Mouse (Mus musculus): ENCODE measurements around the gene Smug1. TPM values are rescaled to one million over a fixed set of nuclear protein-coding genes. Genes with fewer than 3 reads are reported as not detected.
A peak's percentile ranks its signal among the peaks of the same experiment; 100 is the strongest.

Gene Smug1
- polyA plus RNA-seq, 1 experiment from 2014 or later = 18.2 TPM

DNA sequence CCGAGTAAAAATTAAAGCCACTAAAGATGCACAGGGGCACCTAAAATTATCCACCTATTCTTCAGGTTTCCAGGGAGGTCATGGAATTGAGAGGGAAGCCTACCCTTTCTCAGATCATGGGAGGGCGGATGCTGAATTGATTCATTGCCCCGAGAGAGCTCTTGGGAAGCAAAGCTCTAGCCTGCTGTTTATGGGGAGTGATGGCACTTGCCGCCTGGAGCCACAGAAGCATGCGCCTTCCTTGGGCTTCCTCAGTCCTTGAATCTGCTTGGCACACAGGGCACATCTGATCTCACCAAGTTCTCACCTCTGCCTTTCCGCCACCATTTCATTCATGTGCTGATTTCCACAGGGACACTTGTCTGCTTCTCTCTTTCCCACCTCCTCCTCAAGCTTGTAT lies 20.9 kb upstream of the Smug1 start:
- ATAC-seq = no peak
- H3K4me2 ChIP-seq (replicated peaks) = no peak overlapping the region
- H3K9me3 ChIP-seq = no peaks in the 10 kb centered on the region
- WGBS = 84% methylated on average over 6 of the region's 6 CpGs
- peaks cover 15% of the 10 kb centered on the region for H3K27me3 ChIP-seq (replicated peaks)
- H3K4me3 ChIP-seq (replicated peaks) = no peak overlapping the region
- peaks cover 5% of the 10 kb centered on the region; the same call in 1 of the 2 replicates for H3K36me3 ChIP-seq
- H3K4me1 ChIP-seq (replicated peaks) = peaks cover 12% of the 10 kb centered on the region
- H3K9ac ChIP-seq = no peak overlapping the region
- no peak overlapping the region for H3K27ac ChIP-seq

GRCm38 (mm10) chr15:103185462-103186198 lies 18.7 kb upstream of the Smug1 start:
- no peak for ATAC-seq
- H3K9me3 ChIP-seq = no peaks in the 10 kb centered on the region
- H3K4me1 ChIP-seq (replicated peaks) = peaks cover 17% of the 10 kb centered on the region
- no peak overlapping the region for H3K27ac ChIP-seq
- H3K27me3 ChIP-seq (replicated peaks) = peaks cover 28% of the 10 kb centered on the region
- H3K9ac ChIP-seq = no peak overlapping the region
- no peak overlapping the region for H3K4me3 ChIP-seq (replicated peaks)
- H3K36me3 ChIP-seq = no peaks in the 10 kb centered on the region
- no peak overlapping the region for H3K4me2 ChIP-seq (replicated peaks)
- WGBS = 46% methylated on average over 19 of the region's 19 CpGs

GRCm38 (mm10) chr15:103183651-103184610 lies 17.0 kb upstream of the Smug1 start:
- Histone ChIP-seq H3K27me3 (replicated peaks) (peaks cover 43% of the 10 kb centered on the region), H3K27ac (no peak overlapping the region), H3K9ac (peak overlapping the region; percentile 20; the same call in 1 of the 2 replicates), H3K36me3 (no peaks in the 10 kb centered on the region), H3K4me2 (replicated peaks) (peak overlapping the region; percentile 82), H3K4me1 (replicated peaks) (peaks cover 20% of the 10 kb centered on the region), H3K4me3 (replicated peaks) (0 out of 2 replicates have a peak overlapping the region, but pooled peaks have one; percentile 12), H3K9me3 (no peaks in the 10 kb centered on the region)
- whole genome bisulfite sequencing = 15% methylated on average over 25 of the region's 25 CpGs
- ATAC-seq = 0 out of 2 replicates have a peak, but pooled peaks have one; percentile 4

DNA sequence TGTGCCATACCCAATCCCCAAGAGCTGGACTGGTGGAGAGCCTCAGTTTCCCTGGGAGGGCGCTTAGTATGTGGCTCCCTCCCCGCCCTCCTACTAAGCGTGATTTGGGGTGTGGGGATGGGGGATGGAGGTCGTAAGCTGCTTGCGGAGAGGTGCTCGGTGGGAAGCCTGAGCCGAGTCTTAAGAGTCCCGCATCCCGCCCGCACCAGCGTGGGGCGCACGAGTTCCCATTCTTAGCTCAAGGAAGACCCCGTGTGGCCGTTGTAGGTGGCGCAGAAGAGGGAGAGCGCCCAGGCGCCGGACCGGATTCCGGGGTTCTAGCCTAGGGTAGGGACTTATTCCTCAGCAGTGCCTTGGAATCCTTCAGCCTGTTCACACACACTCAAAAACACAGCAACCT lies 16.2 kb upstream of the Smug1 start:
- Histone ChIP-seq H3K9ac (no peak overlapping the region), H3K36me3 (no peaks in the 10 kb centered on the region)

GRCm38 (mm10) chr15:103182166-103182790 lies 15.4 kb upstream of the Smug1 start:
- H3K36me3 ChIP-seq = no peaks in the 10 kb centered on the region
- H3K4me1 ChIP-seq (replicated peaks) = peaks cover 27% of the 10 kb centered on the region
- WGBS = 1% methylated on average over 44 of the region's 48 CpGs
- no peaks in the 10 kb centered on the region for H3K9me3 ChIP-seq
- H3K4me2 ChIP-seq (replicated peaks) = peak overlapping the region; percentile 82
- H3K4me3 ChIP-seq (replicated peaks) = peak overlapping the region; percentile 35
- peak; percentile 69 for ATAC-seq
- H3K27ac ChIP-seq = no peak overlapping the region
- H3K27me3 ChIP-seq (replicated peaks) = peaks cover 52% of the 10 kb centered on the region
- H3K9ac ChIP-seq = no peak overlapping the region

More for the DNA sequence above, 16.2 kb upstream of the Smug1 start:
- Histone ChIP-seq H3K4me2 (replicated peaks) (peak overlapping the region; percentile 82), H3K27me3 (replicated peaks) (peaks cover 46% of the 10 kb centered on the region), H3K4me1 (replicated peaks) (peaks cover 20% of the 10 kb centered on the region), H3K27ac (no peak overlapping the region), H3K4me3 (replicated peaks) (peak overlapping the region; percentile 35), H3K9me3 (no peaks in the 10 kb centered on the region)
- ATAC-seq = peak; percentile 44; the same call in 1 of the 2 replicates
- WGBS = 1% methylated on average over 21 of the region's 21 CpGs

DNA sequence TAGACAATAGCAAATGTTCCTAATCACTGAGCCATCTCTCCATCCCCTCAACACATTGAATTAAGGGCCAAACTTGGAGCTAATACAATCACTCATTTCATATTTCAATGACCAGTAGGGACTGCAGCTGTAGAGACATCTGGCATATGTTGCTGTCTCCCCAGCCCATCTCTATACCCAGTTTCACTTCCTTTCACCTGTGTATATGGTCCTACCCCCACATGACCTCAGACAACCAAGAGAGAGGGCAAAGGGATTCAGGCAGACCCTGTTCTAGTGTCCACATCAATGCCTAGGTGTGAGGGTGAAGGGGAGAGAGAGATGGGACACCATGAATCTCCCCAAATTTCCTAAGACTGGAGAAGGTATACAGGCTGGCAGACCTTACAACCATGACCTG lies 13.5 kb upstream of the Smug1 start:
- Histone ChIP-seq H3K27ac (no peak overlapping the region), H3K4me3 (replicated peaks) (no peak overlapping the region), H3K4me1 (replicated peaks) (peaks cover 32% of the 10 kb centered on the region), H3K9ac (no peak overlapping the region), H3K9me3 (no peaks in the 10 kb centered on the region), H3K36me3 (no peaks in the 10 kb centered on the region), H3K27me3 (replicated peaks) (peaks cover 67% of the 10 kb centered on the region), H3K4me2 (replicated peaks) (no peak overlapping the region)
- ATAC-seq = no peak

GRCm38 (mm10) chr15:103178767-103179166 lies 11.9 kb upstream of the Smug1 start:
- Histone ChIP-seq H3K9ac (no peak overlapping the region), H3K27me3 (replicated peaks) (peaks cover 79% of the 10 kb centered on the region), H3K4me1 (replicated peaks) (peaks cover 29% of the 10 kb centered on the region), H3K9me3 (no peaks in the 10 kb centered on the region), H3K27ac (no peak overlapping the region), H3K4me2 (replicated peaks) (no peak overlapping the region), H3K4me3 (replicated peaks) (no peak overlapping the region), H3K36me3 (no peaks in the 10 kb centered on the region)
- no peak for ATAC-seq
- WGBS = 79% methylated on average over 1 of the region's 1 CpGs

GRCm38 (mm10) chr15:103178137-103178536 lies 11.2 kb upstream of the Smug1 start:
- Histone ChIP-seq H3K4me3 (replicated peaks) (no peak overlapping the region), H3K4me2 (replicated peaks) (no peak overlapping the region), H3K4me1 (replicated peaks) (peaks cover 23% of the 10 kb centered on the region), H3K27me3 (replicated peaks) (peaks cover 79% of the 10 kb centered on the region), H3K9me3 (no peaks in the 10 kb centered on the region), H3K27ac (no peak overlapping the region), H3K9ac (no peak overlapping the region), H3K36me3 (no peaks in the 10 kb centered on the region)
- ATAC-seq = no peak
- 20% methylated on average over 12 of the region's 12 CpGs for WGBS

DNA sequence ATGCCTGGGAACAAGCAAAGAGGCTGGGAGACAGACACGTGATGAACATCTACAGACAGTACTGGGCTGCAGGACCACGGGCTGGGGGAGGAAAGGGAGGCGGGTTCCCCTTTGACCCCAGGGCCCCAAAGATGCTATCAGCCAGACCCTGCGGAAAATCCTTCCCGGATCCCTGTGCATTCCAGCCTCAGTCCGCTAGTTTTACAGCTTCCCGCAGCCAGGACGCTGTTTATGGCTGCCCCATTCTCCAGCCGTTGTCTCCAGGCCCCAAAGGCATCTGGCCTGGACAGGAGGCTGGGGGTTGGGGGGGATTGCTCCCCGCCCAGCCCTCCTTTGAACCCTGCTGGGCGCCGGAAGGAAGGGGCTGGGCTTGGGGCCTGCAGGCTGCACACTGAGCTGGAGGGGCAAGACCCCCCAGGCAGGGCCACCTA lies 10.7 kb upstream of the Smug1 start:
- H3K4me3 ChIP-seq (replicated peaks) = no peak overlapping the region
- H3K4me1 ChIP-seq (replicated peaks) = peaks cover 20% of the 10 kb centered on the region
- H3K27ac ChIP-seq = no peak overlapping the region
- peak overlapping the region; percentile 45 for H3K4me2 ChIP-seq (replicated peaks)
- 3% methylated on average over 12 of the region's 12 CpGs for WGBS
- no peaks in the 10 kb centered on the region for H3K36me3 ChIP-seq
- no peaks in the 10 kb centered on the region for H3K9me3 ChIP-seq
- peaks cover 80% of the 10 kb centered on the region for H3K27me3 ChIP-seq (replicated peaks)
- no peak overlapping the region; the same call in 1 of the 2 replicates for H3K9ac ChIP-seq
- peak; percentile 7; the same call in 1 of the 2 replicates for ATAC-seq

DNA sequence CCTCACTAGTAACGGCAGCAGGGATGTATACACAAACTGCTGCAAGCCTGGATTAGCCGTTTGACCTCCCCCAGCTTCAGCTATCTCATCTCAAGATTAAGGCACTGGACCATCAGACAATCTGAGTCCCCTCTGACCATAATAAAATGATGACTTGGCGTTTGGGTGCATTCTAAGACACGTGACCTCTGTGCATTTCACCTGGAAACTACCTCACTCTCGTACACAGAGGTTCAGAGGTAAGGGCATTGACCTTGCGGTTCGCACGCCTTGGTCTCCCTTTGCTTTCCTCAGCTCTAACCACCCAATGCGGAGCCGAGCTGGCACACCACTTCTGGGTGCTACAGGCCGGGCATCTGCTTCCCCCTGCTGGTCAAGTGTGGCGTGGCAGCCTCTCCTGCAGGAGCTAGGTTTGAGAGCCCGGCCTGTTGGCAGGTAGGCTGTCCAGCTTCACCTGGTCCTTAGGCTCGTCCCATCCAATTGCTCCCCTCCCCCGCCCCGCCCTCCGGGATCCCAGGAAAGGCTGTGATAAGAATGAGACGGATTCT lies 10.1 kb upstream of the Smug1 start:
- no peak overlapping the region for H3K4me3 ChIP-seq (replicated peaks)
- H3K4me2 ChIP-seq (replicated peaks) = peak overlapping the region; percentile 45
- H3K9me3 ChIP-seq = no peaks in the 10 kb centered on the region
- 2% methylated on average over 18 of the region's 18 CpGs for WGBS
- H3K27ac ChIP-seq = no peak overlapping the region
- H3K9ac ChIP-seq = no peak overlapping the region
- H3K4me1 ChIP-seq (replicated peaks) = peaks cover 18% of the 10 kb centered on the region
- H3K27me3 ChIP-seq (replicated peaks) = peaks cover 85% of the 10 kb centered on the region
- peak; percentile 74 for ATAC-seq
- H3K36me3 ChIP-seq = no peaks in the 10 kb centered on the region

DNA sequence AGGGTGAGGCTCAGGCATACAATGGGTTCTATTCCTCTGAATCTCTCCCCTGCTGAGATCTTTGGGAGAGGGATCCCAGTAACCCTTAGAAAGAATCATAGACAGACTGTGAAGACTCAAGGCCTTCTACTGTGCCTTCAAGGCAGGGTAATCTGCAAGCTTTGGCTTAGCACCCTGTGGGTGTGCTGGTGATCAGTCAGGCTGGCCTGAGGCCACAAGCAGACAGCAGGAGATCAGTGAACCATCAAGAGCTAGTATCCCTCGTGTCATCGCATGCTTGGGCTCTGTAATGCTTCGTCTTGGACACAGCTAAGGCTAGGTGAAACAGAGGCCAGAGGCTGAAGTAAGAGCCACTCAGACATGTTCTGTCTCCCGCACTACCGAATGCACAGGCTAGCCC lies 6.4 kb upstream of the Smug1 start:
- ATAC-seq = no peak
- Histone ChIP-seq H3K9ac (no peak overlapping the region), H3K4me1 (replicated peaks) (peaks cover 47% of the 10 kb centered on the region), H3K36me3 (no peaks in the 10 kb centered on the region), H3K27me3 (replicated peaks) (peaks cover 86% of the 10 kb centered on the region), H3K4me2 (replicated peaks) (no peak overlapping the region), H3K9me3 (no peaks in the 10 kb centered on the region), H3K4me3 (replicated peaks) (no peak overlapping the region), H3K27ac (no peak overlapping the region)
- 79% methylated on average over 5 of the region's 5 CpGs for WGBS

- no peak for ATAC-seq
- peaks cover 88% of the 10 kb centered on the region for H3K27me3 ChIP-seq (replicated peaks)
- H3K9ac ChIP-seq = no peak overlapping the region
- H3K36me3 ChIP-seq = no peaks in the 10 kb centered on the region
- no peaks in the 10 kb centered on the region for H3K9me3 ChIP-seq
- no peak overlapping the region for H3K4me3 ChIP-seq (replicated peaks)
- 8% methylated on average over 10 of the region's 10 CpGs for WGBS
- H3K27ac ChIP-seq = no peak overlapping the region
- peaks cover 49% of the 10 kb centered on the region for H3K4me1 ChIP-seq (replicated peaks)
- no peak overlapping the region for H3K4me2 ChIP-seq (replicated peaks)
Observed at GRCm38 (mm10) chr15:103172537-103172936, 5.6 kb upstream of the Smug1 start.

Measured in intestine, embryonic 15.5 days (tissue).